Mouse (Mus musculus) megakaryocyte, embryonic 14.5 days (primary cell): ENCODE data around the gene Ttc34.

Experiments
- FLI1 ChIP-seq: IDR thresholded peaks from 2 replicates; pipeline ENCODE4 v1.6.1; 2012; ENCODE audit warnings: low read length, inconsistent platforms, mixed read lengths
- GATA1 ChIP-seq: IDR thresholded peaks from 3 replicates; pipeline ENCODE4 v1.6.1; 2012; ENCODE audit warnings: mixed read lengths, low read length, inconsistent platforms, borderline replicate concordance

- TF ChIP-seq GATA1, result no peak
- no peak for TF ChIP-seq FLI1
These were observed 78.0 kb downstream of the Ttc34 start for GRCm38 (mm10) chr4:154915286-154915685.
